Mouse (Mus musculus) CD8-positive naive resting alpha-beta T cell, adult 57 days (primary cell): ENCODE data around the gene Gm8362. TPM values are rescaled to one million over a fixed set of nuclear protein-coding genes. Genes with fewer than 3 reads are reported as not detected.

Experiments
- total RNA-seq: library from RNA; stranded (reverse); gene quantifications from one replicate; pipeline ENCODE4 v1.2.4, GENCODE M21; 2023

Gm8362 gene
- not detected for total RNA-seq

DNA sequence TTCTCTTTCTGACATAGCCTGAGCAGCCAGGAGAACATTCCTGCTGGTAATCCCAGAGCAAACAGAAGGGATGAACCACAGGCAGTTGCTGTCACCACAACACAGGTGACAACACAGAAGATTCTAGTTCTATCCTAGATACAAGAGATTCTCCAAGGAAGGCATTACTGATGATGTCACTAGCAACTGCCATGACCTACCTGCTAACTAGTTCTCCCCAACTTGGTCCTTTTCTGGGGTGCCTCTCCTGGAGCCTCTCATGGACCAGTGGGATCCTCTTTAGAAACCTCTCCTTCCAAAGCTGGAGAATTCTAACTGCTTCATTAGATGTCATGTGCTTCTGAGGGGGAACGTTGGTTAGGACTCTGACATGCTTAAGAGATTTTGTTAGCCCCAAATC, at the start of gene Gm8362:
Gene Gm8362, minus strand, starts transcription at position 101 of the 400 bp plus-strand sequence.

DNA sequence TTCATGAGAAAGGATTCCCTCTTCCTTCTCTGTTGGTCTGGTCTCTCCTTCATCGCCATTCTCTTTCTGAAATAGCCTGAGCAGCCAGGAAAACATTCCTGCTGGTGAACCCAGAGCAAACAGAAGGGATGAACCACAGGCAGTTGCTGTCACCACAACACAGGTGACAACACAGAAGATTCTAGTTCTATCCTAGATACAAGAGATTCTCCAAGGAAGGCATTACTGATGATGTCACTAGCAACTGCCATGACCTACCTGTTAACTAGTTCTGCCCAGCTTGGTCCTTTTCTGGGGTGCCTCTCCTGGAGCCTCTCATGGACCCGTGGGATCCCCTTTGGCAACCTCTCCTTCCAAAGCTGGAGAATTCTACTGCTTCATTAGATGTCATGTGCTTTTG, 32.0 kb downstream of the Gm8362 start, which contains the start of gene Gm3636:
Gene Gm3636, minus strand, starts transcription at position 101 of the 400 bp plus-strand sequence.

DNA sequence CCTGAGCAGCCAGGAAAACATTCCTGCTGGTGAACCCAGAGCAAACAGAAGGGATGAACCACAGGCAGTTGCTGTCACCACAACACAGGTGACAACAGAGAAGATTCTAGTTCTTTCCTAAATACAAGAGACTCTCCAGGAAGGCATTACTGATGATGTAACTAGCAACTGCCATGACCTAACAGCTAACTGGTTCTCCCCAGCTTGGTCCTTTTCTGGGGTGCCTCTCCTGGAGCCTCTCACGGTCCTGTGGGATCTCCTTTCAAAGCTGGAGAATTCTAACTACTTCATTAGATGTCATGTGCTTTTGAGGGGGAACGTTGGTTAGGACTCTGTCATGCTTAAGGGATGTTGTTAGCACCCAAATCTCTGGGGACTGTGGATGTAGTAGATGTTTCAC, 54.1 kb downstream of the Gm8362 start, which contains the start of gene Gm8050:
Gene Gm8050, minus strand, starts transcription at position 101 of the 400 bp plus-strand sequence.

Other genes with a start within 250 kb of the Gm8362 start
- gene Gm8356, start 237.1 kb downstream of the Gm8362 start, total RNA-seq, result not detected
- gene Gm3629, start 183.8 kb downstream of the Gm8362 start, total RNA-seq, result not detected
- not detected for gene Gm3460, start 152.0 kb downstream of the Gm8362 start, total RNA-seq
- not detected for gene Gm10251, start 90.2 kb downstream of the Gm8362 start, total RNA-seq
- gene Gm8050, start 54.2 kb downstream of the Gm8362 start, total RNA-seq, result not detected
- 2.1 TPM for gene Gm3636, start 32.1 kb downstream of the Gm8362 start, total RNA-seq
- gene Gm3642, start 65.9 kb upstream of the Gm8362 start, total RNA-seq, result not detected
- gene Gm3667, start 115.6 kb upstream of the Gm8362 start, total RNA-seq, result not detected
- gene Gm6356, start 199.4 kb upstream of the Gm8362 start, total RNA-seq, result not detected